Mouse (Mus musculus): ENCODE measurements around the gene Gm15217. TPM values are rescaled to one million over a fixed set of nuclear protein-coding genes. Genes with fewer than 3 reads are reported as not detected.

Gene Gm15217
- polyA plus RNA-seq, 2 experiments = not detected

DNA sequence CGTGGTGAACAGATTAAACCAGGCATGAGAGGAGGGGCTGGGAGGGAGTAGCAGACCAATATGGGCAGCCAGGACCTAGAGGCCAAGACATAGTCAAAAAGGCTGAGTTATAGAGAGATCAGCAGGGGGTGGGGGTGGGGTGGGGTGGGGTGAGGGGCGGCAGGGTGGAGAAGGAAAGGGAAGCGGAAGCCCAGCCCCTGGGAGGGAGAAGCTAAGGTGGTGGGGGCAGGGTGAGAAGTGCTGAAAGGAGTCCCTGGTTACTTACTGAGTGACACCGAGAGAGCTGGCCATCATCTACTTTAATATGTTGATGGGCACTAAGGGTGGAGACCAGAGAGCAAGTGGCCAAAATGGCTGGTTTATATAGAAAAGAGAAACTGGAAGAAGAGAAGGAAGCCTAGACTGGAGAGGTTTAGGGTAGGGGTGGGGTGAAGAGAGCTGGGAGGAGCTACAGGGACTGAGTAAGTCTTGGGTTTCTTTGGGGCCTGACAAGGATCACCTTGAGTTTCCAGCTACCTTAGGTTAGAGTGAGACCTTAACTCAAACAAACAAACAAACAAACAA, 31.4 kb downstream of the Gm15217 start:
- Histone ChIP-seq H3K9ac (ENCODE audit: low read depth, low read length, severe bottlenecking) (no peak overlapping the region), H3K4me1 (ENCODE audit: control insufficient read depth, insufficient read depth, low read length) (no peaks in the 10 kb centered on the region), H3K27me3 (ENCODE audit: control insufficient read depth, insufficient read depth, low read length) (no peaks in the 10 kb centered on the region), H3K4me2 (replicated peaks; ENCODE audit: low read depth, low read length, severe bottlenecking) (no peak overlapping the region), H3K9me3 (ENCODE audit: control insufficient read depth, low read length) (0 out of 2 replicates have a peak, but pooled peaks cover 6% of the 10 kb centered on the region), H3K27ac (replicated peaks; ENCODE audit: low read depth, low read length) (no peak overlapping the region), H3K4me3 (replicated peaks; ENCODE audit: low read length) (no peak overlapping the region), H3K36me3 (ENCODE audit: control insufficient read depth, insufficient read depth, low read length) (no peaks in the 10 kb centered on the region)
- WGBS = 53% methylated on average over 4 of the region's 4 CpGs
- DNase-seq (ENCODE audit: low spot score) (no peak), ATAC-seq (ENCODE audit: low FRiP score, low read depth) (no peak)
- TF ChIP-seq POLR2A (IDR thresholded peaks at IDR 0.05; ENCODE audit: borderline replicate concordance, extremely low read depth, insufficient read depth, insufficient read length) = no peak

DNA sequence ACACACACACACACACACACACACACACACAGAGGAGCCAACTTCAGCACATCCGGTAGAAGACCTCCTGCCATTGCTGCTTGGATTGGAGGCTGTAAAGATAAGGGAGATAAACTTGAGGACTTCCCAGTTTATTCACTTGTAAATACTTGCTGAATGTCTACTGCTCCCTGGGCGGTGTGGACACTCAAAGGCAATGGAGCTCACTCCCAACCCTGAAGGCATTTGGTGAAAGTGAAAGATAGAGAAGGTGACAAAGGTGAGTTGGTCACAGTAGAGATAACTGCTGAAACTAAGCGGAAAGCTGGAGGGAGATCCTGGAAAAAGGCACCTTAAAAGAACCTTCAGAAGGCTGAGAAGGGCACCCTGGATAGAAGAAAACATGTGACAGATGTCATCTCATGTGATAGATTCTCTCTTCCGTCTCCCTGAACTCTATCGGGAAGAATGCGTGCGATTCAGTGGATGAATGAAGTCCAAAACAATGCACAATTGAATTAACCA, 33.3 kb downstream of the Gm15217 start:
- H3K4me1 ChIP-seq (ENCODE audit: control insufficient read depth, insufficient read depth, low read length) = no peaks in the 10 kb centered on the region
- H3K9ac ChIP-seq (ENCODE audit: low read depth, low read length, severe bottlenecking) = no peak overlapping the region
- no peak for ATAC-seq (ENCODE audit: low FRiP score, low read depth)
- H3K4me2 ChIP-seq (replicated peaks; ENCODE audit: low read depth, low read length, severe bottlenecking) = no peak overlapping the region
- no peak overlapping the region for H3K27ac ChIP-seq (replicated peaks; ENCODE audit: low read depth, low read length)
- 0 out of 2 replicates have a peak, but pooled peaks cover 6% of the 10 kb centered on the region for H3K9me3 ChIP-seq (ENCODE audit: control insufficient read depth, low read length)
- H3K27me3 ChIP-seq (ENCODE audit: control insufficient read depth, insufficient read depth, low read length) = no peaks in the 10 kb centered on the region
- DNase-seq (ENCODE audit: low spot score) = no peak
- H3K4me3 ChIP-seq (replicated peaks; ENCODE audit: low read length) = no peak overlapping the region
- 80% methylated on average over 7 of the region's 7 CpGs for WGBS
- H3K36me3 ChIP-seq (ENCODE audit: control insufficient read depth, insufficient read depth, low read length) = no peaks in the 10 kb centered on the region
- no peak for TF ChIP-seq POLR2A (IDR thresholded peaks at IDR 0.05; ENCODE audit: borderline replicate concordance, extremely low read depth, insufficient read depth, insufficient read length)

DNA sequence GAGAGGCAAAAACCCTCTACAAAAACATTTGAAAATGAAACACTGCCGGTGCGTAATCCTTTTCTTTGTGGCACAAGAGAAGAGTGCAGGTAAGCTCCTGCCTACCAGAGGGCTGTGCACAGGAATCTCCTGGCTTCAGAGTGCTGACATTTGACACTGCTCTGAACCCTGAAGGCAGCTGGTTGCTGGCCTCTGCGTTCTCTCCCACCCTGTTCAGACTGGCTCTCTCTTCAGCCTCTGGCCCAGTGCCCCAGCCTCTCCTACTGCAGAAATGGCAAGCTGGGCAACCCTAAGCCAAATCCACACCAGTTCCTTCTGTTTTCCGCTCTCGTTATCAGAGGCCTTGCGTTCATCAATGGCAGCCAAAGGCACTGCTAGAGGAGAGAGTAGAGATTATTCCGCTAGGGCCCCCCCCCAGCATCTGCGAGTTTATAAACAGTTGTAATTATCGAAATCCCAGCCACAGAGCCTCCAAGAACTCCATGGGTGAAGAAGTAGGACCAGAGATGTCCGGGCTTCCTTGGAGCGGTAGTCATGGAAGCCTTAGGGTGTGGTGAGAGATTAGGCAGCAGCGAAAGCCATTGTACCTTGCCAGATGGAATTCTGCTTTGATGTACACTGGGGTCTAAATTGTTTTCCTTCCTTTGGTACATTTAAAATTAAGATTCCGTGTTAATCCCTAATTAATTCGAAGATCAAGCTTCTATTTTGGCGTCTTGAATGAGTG, 39.3 kb downstream of the Gm15217 start:
- ATAC-seq (ENCODE audit: low FRiP score, low read depth) (no peak), DNase-seq (ENCODE audit: low spot score) (no peak)
- Histone ChIP-seq H3K4me1 (ENCODE audit: control insufficient read depth, insufficient read depth, low read length) (no peaks in the 10 kb centered on the region), H3K27me3 (ENCODE audit: control insufficient read depth, insufficient read depth, low read length) (no peaks in the 10 kb centered on the region), H3K9ac (ENCODE audit: low read depth, low read length, severe bottlenecking) (no peak overlapping the region), H3K27ac (replicated peaks; ENCODE audit: low read depth, low read length) (no peak overlapping the region), H3K4me2 (replicated peaks; ENCODE audit: low read depth, low read length, severe bottlenecking) (no peak overlapping the region), H3K9me3 (ENCODE audit: control insufficient read depth, low read length) (0 out of 2 replicates have a peak, but pooled peaks cover 6% of the 10 kb centered on the region), H3K36me3 (ENCODE audit: control insufficient read depth, insufficient read depth, low read length) (no peaks in the 10 kb centered on the region), H3K4me3 (replicated peaks; ENCODE audit: low read length) (no peak overlapping the region)
- no peak for TF ChIP-seq POLR2A (IDR thresholded peaks at IDR 0.05; ENCODE audit: borderline replicate concordance, extremely low read depth, insufficient read depth, insufficient read length)
- WGBS = 65% methylated on average over 15 of the region's 15 CpGs

DNA sequence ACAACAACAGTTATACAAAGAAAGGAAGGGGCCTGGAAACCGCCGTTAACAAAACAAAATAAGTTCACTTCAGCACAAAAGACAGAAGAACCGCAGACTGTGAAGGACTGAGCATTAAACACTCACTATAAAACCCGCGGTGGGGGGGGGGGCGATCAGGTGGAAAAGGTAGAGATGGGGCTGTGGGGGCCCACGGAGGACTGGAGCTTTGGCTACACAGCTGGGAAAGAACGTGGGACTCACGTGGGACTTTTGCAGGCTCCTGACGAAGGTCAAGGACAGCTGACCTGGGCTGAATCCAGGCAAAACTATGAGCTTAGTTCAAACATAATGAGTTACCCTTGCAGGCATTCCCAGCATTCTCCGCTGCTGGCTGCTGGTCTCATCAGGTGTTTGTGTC, 40.1 kb downstream of the Gm15217 start:
- no peak overlapping the region for H3K4me3 ChIP-seq (replicated peaks; ENCODE audit: low read length)
- WGBS = 45% methylated on average over 11 of the region's 11 CpGs
- no peaks in the 10 kb centered on the region for H3K27me3 ChIP-seq (ENCODE audit: control insufficient read depth, insufficient read depth, low read length)
- 0 out of 2 replicates have a peak, but pooled peaks cover 6% of the 10 kb centered on the region for H3K9me3 ChIP-seq (ENCODE audit: control insufficient read depth, low read length)
- H3K27ac ChIP-seq (replicated peaks; ENCODE audit: low read depth, low read length) = no peak overlapping the region
- H3K9ac ChIP-seq (ENCODE audit: low read depth, low read length, severe bottlenecking) = no peak overlapping the region
- H3K4me1 ChIP-seq (ENCODE audit: control insufficient read depth, insufficient read depth, low read length) = no peaks in the 10 kb centered on the region
- H3K36me3 ChIP-seq (ENCODE audit: control insufficient read depth, insufficient read depth, low read length) = no peaks in the 10 kb centered on the region
- no peak for TF ChIP-seq POLR2A (IDR thresholded peaks at IDR 0.05; ENCODE audit: borderline replicate concordance, extremely low read depth, insufficient read depth, insufficient read length)
- DNase-seq (ENCODE audit: low spot score) (no peak), ATAC-seq (ENCODE audit: low FRiP score, low read depth) (no peak)
- H3K4me2 ChIP-seq (replicated peaks; ENCODE audit: low read depth, low read length, severe bottlenecking) = no peak overlapping the region

DNA sequence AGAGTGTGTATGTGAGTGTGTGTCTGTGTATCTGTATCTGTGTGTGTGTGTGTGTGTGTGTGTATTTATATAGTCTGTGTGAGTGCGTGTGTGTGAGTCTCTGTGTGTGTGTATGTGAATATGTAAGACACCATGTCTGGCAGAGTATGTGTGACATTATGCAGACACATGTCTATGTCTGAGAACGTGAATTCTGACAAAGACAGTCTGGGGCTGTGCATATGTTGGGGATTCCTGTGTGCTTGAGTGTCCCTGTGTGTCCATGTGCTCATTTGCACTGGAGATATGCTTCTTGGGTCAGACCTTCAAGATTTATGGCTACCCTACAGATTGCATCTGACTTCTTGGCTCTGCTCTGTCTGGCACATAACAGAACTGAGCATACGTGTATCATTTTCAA, 42.6 kb downstream of the Gm15217 start:
- WGBS = 74% methylated on average over 3 of the region's 3 CpGs
- no peaks in the 10 kb centered on the region for H3K36me3 ChIP-seq (ENCODE audit: control insufficient read depth, insufficient read depth, low read length)
- H3K9me3 ChIP-seq (ENCODE audit: control insufficient read depth, low read length) = no peaks in the 10 kb centered on the region
- no peak for TF ChIP-seq POLR2A (IDR thresholded peaks at IDR 0.05; ENCODE audit: borderline replicate concordance, extremely low read depth, insufficient read depth, insufficient read length)
- H3K27me3 ChIP-seq (ENCODE audit: control insufficient read depth, insufficient read depth, low read length) = no peaks in the 10 kb centered on the region
- no peak overlapping the region for H3K4me2 ChIP-seq (replicated peaks; ENCODE audit: low read depth, low read length, severe bottlenecking)
- no peaks in the 10 kb centered on the region for H3K4me1 ChIP-seq (ENCODE audit: control insufficient read depth, insufficient read depth, low read length)
- no peak overlapping the region for H3K4me3 ChIP-seq (replicated peaks; ENCODE audit: low read length)
- no peak for DNase-seq (ENCODE audit: low spot score)
- no peak overlapping the region for H3K27ac ChIP-seq (replicated peaks; ENCODE audit: low read depth, low read length)
- no peak for ATAC-seq (ENCODE audit: low FRiP score, low read depth)
- H3K9ac ChIP-seq (ENCODE audit: low read depth, low read length, severe bottlenecking) = no peak overlapping the region
